Mouse (Mus musculus): Measurements from ENCODE around the gene Ccdc77. TPM values are rescaled to one million over a fixed set of nuclear protein-coding genes. Genes with fewer than 3 reads are reported as not detected.

Gene Ccdc77
- total and polyA plus RNA-seq, 2 experiments from 2014 or later: 4.8 to 13.4 TPM

DNA sequence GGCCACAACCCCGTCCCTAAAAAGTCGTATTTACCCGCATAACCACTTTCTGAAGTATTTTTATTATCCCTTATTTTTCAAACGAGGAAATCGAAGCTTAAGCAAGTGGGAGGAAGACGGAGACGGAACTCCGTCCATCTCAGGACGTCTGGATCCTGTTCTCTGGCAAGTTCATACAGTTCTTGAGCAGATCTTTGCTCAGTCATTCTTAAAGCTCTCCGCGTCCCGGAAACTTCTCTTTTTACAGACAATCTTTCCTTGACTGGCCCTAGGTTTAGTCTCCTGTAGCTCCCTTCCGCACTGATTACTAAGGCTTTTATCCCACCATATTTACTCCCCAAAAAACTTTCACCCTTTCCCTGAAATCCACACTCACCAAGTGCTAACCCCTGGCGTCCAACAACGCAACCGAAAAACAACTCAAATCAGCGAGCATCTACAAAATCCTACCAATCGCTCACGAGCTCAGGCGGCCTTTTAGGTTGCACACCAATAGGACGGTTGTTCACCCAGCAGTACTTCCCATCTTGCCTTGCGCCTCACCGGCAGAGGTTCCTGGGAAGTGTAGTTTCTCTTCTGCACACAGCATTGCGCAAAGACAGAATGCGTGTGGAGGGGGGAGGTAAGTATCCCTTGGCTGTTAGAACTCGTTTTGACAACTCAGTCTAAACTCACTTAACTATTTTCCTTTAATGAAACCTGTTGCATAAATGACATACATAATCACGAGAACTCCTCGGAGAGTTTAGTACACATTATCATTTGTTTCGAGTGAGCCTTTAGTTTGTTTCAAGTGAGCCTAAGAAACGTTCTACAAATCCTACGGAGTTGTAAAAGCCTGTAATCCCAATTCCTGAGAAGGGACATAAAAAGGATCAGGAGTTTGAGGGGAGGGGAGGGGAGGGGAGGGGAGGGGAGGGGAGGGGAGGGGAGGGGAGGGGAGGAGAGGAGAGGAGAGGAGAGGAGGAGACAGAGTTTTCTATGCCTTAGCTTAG, 6.9 kb downstream of the Ccdc77 start:
- under 1% methylated on average over 31 of the region's 31 CpGs for WGBS
- TF ChIP-seq CTCF (IDR thresholded peaks at IDR 0.05; ENCODE audit: low read depth): peak; percentile 21; the same call in 1 of the 2 replicates
- no peak for TF ChIP-seq EP300 (IDR thresholded peaks at IDR 0.05; ENCODE audit: low read depth)
- ATAC-seq (ENCODE audit: insufficient read depth, low read depth): peak; percentile 99
- no peaks in the 10 kb centered on the region for H3K9me3 ChIP-seq (replicated peaks; ENCODE audit: control insufficient read depth, low read length)
- peak overlapping the region; percentile 84 for H3K27ac ChIP-seq (ENCODE audit: low read depth)
- peak; percentile 98 for DNase-seq (ENCODE audit: low spot score)
- H3K27me3 ChIP-seq (ENCODE audit: control insufficient read depth, insufficient read depth, low read length): no peaks in the 10 kb centered on the region
- H3K4me1 ChIP-seq (ENCODE audit: control insufficient read depth, insufficient read depth): peaks cover 5% of the 10 kb centered on the region; the same call in 1 of the 2 replicates
- peak overlapping the region; percentile 67 for H3K4me3 ChIP-seq (ENCODE audit: low read depth, low read length)
- H3K36me3 ChIP-seq (replicated peaks; ENCODE audit: control insufficient read depth, insufficient read depth, low read length): no peaks in the 10 kb centered on the region; the same call in 1 of the 2 replicates
- H3K9ac ChIP-seq (replicated peaks; ENCODE audit: low read depth, low read length): peak overlapping the region; percentile 68
- peak overlapping the region; percentile 81 for H3K4me2 ChIP-seq (ENCODE audit: low read depth, low read length)

- peak overlapping the region; percentile 67 for H3K4me3 ChIP-seq (ENCODE audit: low read depth, low read length)
- DNase-seq (ENCODE audit: low spot score) (no peak), ATAC-seq (ENCODE audit: insufficient read depth, low read depth) (no peak)
- H3K36me3 ChIP-seq (replicated peaks; ENCODE audit: control insufficient read depth, insufficient read depth, low read length): no peaks in the 10 kb centered on the region; the same call in 1 of the 2 replicates
- H3K27me3 ChIP-seq (ENCODE audit: control insufficient read depth, insufficient read depth, low read length): no peaks in the 10 kb centered on the region
- TF ChIP-seq CTCF (IDR thresholded peaks at IDR 0.05; ENCODE audit: low read depth): no peak
- TF ChIP-seq EP300 (IDR thresholded peaks at IDR 0.05; ENCODE audit: low read depth): no peak
- peak overlapping the region; percentile 84 for H3K27ac ChIP-seq (ENCODE audit: low read depth)
- peak overlapping the region; percentile 81 for H3K4me2 ChIP-seq (ENCODE audit: low read depth, low read length)
- WGBS: 31% methylated on average over 5 of the region's 5 CpGs
- H3K4me1 ChIP-seq (ENCODE audit: control insufficient read depth, insufficient read depth): peaks cover 5% of the 10 kb centered on the region; the same call in 1 of the 2 replicates
- no peaks in the 10 kb centered on the region for H3K9me3 ChIP-seq (replicated peaks; ENCODE audit: control insufficient read depth, low read length)
- H3K9ac ChIP-seq (replicated peaks; ENCODE audit: low read depth, low read length): peak overlapping the region; percentile 68
These were observed 7.7 kb downstream of the Ccdc77 start for GRCm38 (mm10) chr6:120356478-120356877.

- no peak for TF ChIP-seq EP300 (IDR thresholded peaks at IDR 0.05; ENCODE audit: low read depth)
- no peak for TF ChIP-seq CTCF (IDR thresholded peaks at IDR 0.05; ENCODE audit: low read depth)
- no peaks in the 10 kb centered on the region for H3K9me3 ChIP-seq (replicated peaks; ENCODE audit: control insufficient read depth, low read length)
- H3K27me3 ChIP-seq (ENCODE audit: control insufficient read depth, insufficient read depth, low read length): no peaks in the 10 kb centered on the region
- H3K4me2 ChIP-seq (ENCODE audit: low read depth, low read length): no peak overlapping the region
- ATAC-seq (ENCODE audit: insufficient read depth, low read depth) (no peak), DNase-seq (ENCODE audit: low spot score) (no peak)
- H3K4me1 ChIP-seq (ENCODE audit: control insufficient read depth, insufficient read depth): no peaks in the 10 kb centered on the region
- peaks cover 55% of the 10 kb centered on the region for H3K36me3 ChIP-seq (replicated peaks; ENCODE audit: control insufficient read depth, insufficient read depth, low read length)
- 76% methylated on average over 3 of the region's 3 CpGs for WGBS
- no peak overlapping the region for H3K4me3 ChIP-seq (ENCODE audit: low read depth, low read length)
- H3K27ac ChIP-seq (ENCODE audit: low read depth): no peak overlapping the region
- no peak overlapping the region for H3K9ac ChIP-seq (replicated peaks; ENCODE audit: low read depth, low read length)
These were observed 15.2 kb downstream of the Ccdc77 start for GRCm38 (mm10) chr6:120349018-120349417.

- ATAC-seq (ENCODE audit: insufficient read depth, low read depth) (no peak), DNase-seq (ENCODE audit: low spot score) (no peak)
- WGBS: 66% methylated on average over 1 of the region's 1 CpGs
- Histone ChIP-seq H3K27ac (ENCODE audit: low read depth) (no peak overlapping the region), H3K9ac (replicated peaks; ENCODE audit: low read depth, low read length) (no peak overlapping the region), H3K9me3 (replicated peaks; ENCODE audit: control insufficient read depth, low read length) (no peaks in the 10 kb centered on the region), H3K4me2 (ENCODE audit: low read depth, low read length) (no peak overlapping the region), H3K4me1 (ENCODE audit: control insufficient read depth, insufficient read depth) (no peaks in the 10 kb centered on the region), H3K36me3 (replicated peaks; ENCODE audit: control insufficient read depth, insufficient read depth, low read length) (peaks cover 66% of the 10 kb centered on the region), H3K27me3 (ENCODE audit: control insufficient read depth, insufficient read depth, low read length) (no peaks in the 10 kb centered on the region), H3K4me3 (ENCODE audit: low read depth, low read length) (no peak overlapping the region)
- TF ChIP-seq CTCF (IDR thresholded peaks at IDR 0.05; ENCODE audit: low read depth): no peak
- TF ChIP-seq EP300 (IDR thresholded peaks at IDR 0.05; ENCODE audit: low read depth): no peak
These were observed 20.2 kb downstream of the Ccdc77 start for GRCm38 (mm10) chr6:120343992-120344391.

- Histone ChIP-seq H3K9me3 (replicated peaks; ENCODE audit: control insufficient read depth, low read length) (no peaks in the 10 kb centered on the region), H3K4me2 (ENCODE audit: low read depth, low read length) (no peak overlapping the region), H3K9ac (replicated peaks; ENCODE audit: low read depth, low read length) (no peak overlapping the region), H3K36me3 (replicated peaks; ENCODE audit: control insufficient read depth, insufficient read depth, low read length) (peaks cover 79% of the 10 kb centered on the region), H3K27ac (ENCODE audit: low read depth) (no peak overlapping the region), H3K27me3 (ENCODE audit: control insufficient read depth, insufficient read depth, low read length) (no peaks in the 10 kb centered on the region), H3K4me1 (ENCODE audit: control insufficient read depth, insufficient read depth) (no peaks in the 10 kb centered on the region), H3K4me3 (ENCODE audit: low read depth, low read length) (no peak overlapping the region)
- ATAC-seq (ENCODE audit: insufficient read depth, low read depth): no peak
- 74% methylated on average over 2 of the region's 2 CpGs for WGBS
- TF ChIP-seq CTCF (IDR thresholded peaks at IDR 0.05; ENCODE audit: low read depth) (no peak; the same call in 1 of the 2 replicates), EP300 (IDR thresholded peaks at IDR 0.05; ENCODE audit: low read depth) (no peak)
- no peak for DNase-seq (ENCODE audit: low spot score)
These were observed 31.8 kb downstream of the Ccdc77 start for GRCm38 (mm10) chr6:120332351-120332750.
